Mouse (Mus musculus): ENCODE measurements at regions not wholly inside any gene's neighbourhood (a gene's known extent, or its start where the extent isn't known, plus 50 kb on each side); places are given as distances from the start of the nearest gene placed in this dataset.
"Not testable (repeated sequence)": the region's sequence is repeated elsewhere in the genome, so short reads cannot be mapped to it uniquely, and the experiment has no call there.

DNA sequence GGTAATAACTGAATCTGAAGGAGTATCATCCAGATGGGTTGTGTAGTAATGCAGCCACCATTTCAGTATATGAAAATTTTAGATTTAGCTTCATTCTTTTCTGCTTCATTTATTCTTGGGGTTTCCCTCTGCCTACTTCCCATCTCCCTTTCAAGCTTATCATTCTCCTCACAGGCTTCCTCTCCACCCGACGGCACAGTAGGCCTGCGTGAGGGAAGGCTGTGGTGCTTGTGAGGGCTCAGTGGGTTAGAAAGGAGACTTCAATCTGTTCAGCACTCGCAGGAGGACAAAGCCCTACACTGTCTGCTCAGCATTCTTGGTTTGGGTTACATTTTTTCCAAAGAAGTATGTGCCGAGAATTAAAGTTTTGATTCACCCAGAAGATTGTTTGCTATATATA lies 804.2 kb upstream of the Olfr1507 start:
- not testable (repeated sequence) for DNase-seq

DNA sequence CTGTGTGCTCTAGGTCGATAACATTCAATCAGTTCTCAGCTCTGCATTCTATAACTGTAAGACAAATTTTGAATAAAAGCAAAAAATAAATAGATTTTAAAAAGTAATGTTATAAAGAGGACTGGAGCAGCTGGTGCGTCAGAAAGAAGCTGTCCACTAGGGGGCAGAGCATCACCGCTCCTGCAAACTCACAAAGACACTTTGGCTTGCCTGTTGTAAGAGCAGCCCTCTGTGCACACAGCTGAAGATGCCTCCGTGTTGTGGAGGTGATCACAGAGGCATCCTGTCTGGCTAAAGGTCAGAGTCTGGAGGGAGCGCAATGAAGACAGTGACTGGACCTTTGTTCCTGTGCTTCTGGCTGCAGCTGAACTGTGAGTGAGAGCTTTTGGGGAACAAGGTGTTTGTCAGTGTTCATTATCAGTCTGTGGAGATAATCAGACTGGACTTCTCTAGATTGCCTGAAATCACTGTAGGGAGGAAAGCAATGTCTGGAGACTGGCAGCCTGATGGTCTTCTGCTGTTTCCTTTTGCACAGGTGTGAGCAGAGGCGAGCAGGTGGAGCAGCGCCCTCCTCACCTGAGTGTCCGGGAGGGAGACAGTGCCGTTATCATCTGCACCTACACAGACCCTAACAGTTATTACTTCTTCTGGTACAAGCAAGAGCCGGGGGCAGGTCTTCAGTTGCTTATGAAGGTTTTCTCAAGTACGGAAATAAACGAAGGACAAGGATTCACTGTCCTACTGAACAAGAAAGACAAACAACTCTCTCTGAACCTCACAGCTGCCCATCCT lies 788.0 kb upstream of the Olfr1507 start:
- not testable (repeated sequence) for DNase-seq

DNA sequence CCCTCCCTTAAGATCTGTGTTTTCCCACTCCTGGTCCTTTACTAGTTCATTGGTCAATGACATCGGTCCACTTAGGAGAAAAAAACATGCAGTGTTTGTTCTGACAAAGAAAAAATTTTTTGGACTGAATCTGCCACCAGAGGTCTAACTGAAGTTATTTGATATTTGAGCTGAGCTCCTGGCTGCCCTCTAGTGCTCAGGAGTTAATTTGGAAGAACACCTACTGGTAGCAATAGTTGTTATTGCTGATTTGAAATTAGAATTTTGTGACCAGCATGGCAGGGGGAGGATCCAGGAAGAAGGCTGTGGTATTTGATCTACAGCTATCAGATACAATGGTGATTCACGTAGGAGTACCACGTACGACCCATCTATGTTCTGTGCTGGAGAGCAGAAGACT lies 777.7 kb upstream of the Olfr1507 start:
- DNase-seq = not testable (repeated sequence)

DNA sequence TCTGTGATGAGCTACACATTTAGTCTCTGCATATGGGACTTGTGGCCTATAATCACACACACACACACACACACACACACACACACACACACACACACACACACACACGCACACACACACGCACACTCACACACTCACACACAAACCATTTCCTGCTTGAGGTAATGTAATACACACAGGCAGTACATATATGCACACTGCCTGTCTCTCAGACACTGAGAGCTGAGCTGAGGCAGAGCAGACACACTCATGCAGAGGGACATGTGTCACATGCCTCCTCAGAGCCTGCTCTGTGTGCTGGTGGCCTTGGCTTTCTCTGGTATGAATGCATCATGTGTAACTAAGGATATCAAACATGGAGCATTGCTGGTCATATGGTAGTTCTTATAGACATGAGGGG lies 772.1 kb upstream of the Olfr1507 start:
- DNase-seq = not testable (repeated sequence)

DNA sequence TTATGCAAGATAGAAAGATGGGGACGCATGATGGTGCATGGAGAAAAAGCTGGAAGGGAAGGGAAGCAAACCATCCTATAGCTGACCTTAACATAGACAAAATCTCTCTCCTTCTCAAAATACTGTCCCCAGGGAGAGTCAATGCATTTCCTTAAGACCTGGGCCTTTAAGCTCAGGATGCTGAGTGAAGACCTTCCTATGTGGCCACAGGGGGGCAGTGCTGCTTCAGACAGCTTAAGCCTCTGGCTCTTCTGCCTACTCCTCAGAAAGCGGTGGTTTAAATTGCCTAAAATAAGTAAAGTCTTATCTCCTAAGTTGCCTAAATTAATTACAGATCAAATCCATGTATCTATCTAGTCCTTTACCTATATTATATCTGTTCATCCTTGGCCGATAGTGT lies 760.4 kb upstream of the Olfr1507 start:
- DNase-seq = not testable (repeated sequence)

DNA sequence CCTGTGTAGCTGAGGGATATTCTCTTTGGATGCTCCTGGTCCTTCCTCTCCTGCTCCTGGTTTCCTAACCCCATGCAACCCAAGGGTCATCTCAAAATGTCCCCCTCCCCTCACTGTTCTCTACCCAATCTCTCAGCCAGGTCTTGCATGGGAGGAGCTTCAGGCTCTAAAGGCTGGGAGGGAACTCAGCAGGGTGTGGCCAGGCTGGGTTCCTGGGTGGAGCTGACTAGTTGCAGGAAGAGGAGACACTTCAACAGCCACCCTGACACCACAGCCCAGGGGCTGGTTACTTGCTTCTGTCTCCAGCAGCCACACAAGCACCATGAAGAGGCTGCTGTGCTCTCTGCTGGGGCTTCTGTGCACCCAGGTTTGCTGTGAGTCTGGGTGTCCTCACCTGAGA lies 757.9 kb upstream of the Olfr1507 start:
- DNase-seq = not testable (repeated sequence)

DNA sequence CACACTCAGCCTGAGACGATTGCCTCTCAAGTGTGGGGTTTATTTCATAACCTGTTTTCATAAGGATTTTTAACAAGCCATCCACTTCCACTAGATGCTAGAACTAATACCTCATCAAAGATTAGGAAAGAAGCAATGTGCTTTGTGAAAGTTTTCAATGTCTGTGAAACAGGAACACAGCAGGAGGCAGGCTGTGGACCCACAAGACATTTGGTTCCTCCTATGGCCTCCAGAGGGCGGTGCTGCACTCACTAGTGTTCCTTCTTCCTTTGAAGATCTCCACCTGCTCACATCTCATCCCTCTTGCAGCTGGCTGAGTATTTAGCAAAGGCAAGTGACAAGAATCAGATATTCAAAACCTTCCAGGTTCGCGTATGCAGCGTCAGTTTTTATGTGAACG lies 735.6 kb upstream of the Olfr1507 start:
- DNase-seq = not testable (repeated sequence)

DNA sequence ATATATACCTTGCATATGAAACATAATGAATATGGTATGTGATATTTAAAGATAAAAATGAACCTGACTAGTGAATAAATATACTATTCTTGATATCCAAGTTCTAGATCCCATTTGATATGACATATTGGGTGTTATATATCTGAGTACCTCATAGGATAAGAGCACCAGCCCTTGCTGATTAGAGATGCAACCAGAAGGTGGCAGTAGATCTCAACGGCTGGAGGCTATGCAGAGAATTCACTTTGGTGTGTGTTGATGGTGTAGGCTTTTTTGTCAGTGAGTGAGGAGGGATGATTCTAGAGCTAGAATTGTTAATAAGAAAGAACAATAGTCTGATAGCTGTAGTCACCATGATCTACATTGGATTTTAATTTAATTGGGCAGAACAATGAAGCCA lies 729.2 kb upstream of the Olfr1507 start:
- DNase-seq = not testable (repeated sequence)

DNA sequence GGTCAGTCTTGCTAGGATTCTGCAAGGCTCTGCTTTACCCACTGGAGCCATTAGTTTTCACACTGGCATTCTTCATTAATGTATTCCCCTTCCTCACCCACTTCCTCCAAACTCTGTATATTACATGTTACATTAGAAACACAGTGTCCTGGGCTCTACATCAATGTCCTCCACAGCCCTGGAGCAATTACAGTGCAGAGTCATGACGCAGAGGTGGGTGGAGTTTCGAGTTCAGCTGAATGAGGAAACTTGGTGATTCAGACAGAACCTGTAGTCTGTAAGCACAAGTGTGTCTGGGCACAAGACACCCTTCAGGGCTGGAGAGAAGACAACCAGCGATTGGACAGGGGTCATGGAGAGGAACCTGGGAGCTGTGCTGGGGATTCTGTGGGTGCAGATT lies 715.0 kb upstream of the Olfr1507 start:
- not testable (repeated sequence) for DNase-seq

DNA sequence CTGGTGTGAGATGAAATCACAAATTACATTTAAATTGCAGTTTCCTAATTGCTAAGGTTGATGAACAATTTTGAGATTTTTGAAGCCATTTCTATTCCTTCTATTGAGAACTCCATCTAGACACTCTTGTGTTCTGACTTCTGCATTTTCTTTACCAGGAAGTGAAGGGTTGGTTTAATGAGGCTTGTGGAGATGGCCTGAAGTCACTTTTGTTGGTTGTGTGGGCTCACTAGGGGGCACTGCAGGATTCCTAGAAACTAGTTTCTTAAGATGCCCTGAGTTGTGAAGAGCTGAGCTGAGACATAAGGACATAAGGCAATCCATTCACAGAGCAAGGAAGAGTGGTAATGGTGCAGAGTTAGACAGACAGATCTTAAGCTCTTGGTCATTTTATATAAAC lies 713.7 kb upstream of the Olfr1507 start:
- not testable (repeated sequence) for DNase-seq

DNA sequence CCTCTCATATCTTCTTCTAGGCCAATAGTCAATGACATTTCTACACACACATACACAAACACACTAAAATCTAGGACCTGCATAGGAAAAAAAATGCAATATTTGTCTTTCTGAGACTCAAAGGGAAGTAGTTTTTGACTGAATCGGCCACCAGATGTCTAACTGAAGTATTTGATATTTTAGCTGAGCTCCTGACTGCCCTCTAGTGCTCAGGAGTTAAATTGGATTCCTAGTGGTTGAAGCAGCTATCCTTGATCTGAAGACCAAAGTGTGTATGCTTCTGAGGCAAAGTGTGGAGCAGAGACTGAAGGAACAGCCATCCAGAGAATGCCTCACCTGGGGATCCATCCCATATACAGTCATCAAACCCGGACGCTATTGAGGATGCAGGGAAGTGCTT lies 695.4 kb upstream of the Olfr1507 start:
- not testable (repeated sequence) for DNase-seq

DNA sequence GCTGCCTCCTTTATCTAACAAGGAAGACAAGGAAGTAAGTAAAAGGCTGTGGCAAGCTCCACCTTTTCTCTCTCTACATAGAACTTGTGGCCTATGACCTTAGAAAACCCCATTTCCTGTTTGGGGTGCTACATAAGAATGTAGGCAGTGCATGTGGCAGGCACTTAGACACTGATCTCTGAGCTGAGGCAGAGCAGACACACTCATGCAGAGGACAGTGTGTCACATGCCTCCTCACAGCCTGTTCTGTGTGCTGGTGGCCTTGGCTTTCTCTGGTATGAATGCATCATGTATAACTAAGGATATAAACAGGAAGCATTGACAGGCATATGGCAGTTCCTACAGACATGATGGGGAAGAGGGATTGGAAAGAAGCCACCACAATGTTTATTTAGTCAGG lies 678.5 kb upstream of the Olfr1507 start:
- DNase-seq = not testable (repeated sequence)

DNA sequence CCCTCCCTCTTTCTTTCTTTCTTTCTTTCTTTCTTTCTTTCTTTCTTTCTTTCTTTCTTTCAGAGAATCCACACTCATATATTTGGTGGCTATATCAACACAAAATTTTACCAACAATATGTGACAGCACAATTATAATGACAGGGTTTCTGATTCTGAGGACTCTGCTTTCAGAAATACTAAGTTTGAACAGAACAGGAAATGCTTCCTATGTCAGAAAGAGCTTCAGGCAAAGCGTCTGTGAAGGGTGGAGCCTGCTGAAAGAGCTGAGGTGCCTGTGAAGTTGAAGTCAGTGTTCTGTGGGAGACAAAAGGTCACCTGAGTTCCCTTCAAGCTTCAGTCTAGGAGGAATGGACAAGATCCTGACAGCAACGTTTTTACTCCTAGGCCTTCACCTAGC lies 670.8 kb upstream of the Olfr1507 start:
- DNase-seq = not testable (repeated sequence)

DNA sequence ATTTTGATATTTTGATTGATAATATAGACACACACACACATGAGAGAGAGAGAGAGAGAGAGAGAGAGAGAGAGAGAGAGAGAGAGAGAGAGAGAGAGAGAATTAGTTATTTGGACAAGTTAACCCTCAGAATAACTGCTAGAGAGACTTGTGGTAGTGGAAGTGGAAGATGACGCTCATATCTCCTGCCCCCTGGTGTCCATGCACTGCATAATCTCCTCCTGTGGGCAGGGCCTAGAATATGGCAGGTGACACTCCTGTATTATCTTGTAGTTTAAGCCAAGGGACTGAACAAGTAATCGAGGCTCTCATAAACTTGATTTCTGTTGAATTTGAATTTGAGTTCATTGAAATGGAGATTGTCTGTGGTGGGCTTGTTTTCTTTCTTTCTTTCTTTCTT lies 663.5 kb upstream of the Olfr1507 start:
- DNase-seq = not testable (repeated sequence)

DNA sequence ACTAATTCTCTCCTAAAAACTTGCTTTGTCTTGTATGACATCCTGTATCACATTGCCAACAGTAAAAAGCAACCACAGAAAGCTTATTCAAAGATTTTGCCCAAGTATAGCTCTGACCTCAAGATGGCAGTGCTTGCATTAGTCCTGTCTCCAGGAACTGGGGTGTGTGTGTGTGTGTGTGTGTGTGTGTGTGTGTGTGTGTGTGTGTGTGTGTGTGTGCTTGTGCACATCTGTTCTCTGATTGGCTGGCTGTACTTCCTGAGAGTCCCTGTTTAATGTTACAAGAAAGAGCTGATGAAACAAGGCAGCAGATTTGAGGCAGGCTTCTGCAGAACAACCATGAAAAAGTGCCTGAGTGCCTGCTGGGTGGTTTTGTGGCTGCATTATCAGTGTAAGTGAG lies 639.2 kb upstream of the Olfr1507 start:
- DNase-seq = peak; percentile 4

DNA sequence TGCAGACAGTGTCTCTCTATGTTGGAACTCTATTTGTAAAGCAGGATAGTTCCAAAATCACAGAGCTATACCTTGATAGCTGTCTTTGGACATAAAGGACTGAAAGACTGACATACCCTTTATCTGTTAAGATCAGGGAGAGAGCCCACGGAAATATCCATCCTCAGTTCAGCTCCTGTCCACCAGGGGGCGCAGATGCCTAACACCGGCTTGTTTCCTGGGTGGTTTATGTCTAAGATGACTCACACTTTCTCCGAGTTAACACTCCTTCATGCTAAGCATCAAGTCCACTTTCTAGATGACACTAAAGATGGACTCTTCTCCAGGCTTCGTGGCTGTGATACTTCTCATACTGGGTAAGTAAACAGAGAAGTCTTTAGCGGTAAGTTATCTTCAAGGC lies 636.8 kb upstream of the Olfr1507 start:
- peak; percentile 34 for DNase-seq

DNA sequence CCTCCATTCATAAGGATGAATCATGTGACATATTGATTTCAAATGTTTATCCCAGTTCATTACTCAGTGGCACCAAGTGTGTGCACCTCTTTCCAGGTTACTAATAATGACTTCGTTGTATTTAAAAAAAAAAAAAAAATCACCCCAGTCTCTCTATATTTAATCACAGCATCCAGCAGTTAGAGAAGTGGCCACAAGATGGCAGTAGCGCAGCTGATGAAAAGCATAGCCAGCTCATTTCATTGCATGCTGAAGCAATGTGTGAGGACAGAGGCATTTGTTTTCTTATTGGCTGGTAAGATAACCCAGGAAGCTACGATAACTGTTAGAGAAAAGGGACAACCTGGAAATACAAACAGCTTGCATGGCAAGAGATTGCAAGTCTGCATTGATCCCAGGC lies 626.2 kb upstream of the Olfr1507 start:
- not testable (repeated sequence) for DNase-seq

DNA sequence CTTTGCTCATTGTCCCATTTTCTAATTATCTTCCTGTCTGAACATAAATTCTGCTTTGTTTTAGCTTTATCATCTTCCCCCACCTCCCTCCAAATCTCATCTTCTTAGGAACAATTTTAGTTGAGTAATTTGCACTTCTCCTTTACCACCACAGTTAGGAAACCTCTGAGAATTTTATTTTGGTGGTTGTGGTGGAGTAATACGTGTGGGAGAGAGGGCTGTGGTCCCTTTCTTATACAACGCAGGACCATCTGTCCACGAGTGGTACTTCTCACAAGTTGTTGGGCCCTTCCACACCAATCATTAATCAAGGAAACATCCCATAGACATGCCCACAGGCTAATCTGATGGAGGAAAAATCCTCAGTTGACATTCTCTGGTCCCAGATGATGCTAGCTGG lies 614.2 kb upstream of the Olfr1507 start:
- not testable (repeated sequence) for DNase-seq

DNA sequence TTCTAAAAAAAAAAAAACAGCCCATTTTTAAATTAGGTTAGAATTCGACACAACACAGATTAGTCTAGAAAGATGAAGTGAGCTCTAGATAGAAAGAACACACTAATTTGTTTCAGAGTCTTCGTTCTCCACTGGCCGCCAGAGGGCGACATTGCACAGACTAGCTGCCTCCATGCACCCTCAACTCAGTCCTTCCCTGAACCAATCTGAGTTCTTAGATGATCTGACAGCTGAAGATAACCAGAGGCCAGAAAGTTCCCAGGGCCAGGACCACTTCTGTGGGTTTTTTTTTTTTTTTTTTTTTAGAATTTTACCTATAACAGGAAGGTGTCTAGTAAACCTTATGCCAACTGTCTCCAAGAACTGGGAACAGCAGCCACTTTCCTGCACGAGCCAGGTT lies 605.8 kb upstream of the Olfr1507 start:
- not testable (repeated sequence) for DNase-seq

DNA sequence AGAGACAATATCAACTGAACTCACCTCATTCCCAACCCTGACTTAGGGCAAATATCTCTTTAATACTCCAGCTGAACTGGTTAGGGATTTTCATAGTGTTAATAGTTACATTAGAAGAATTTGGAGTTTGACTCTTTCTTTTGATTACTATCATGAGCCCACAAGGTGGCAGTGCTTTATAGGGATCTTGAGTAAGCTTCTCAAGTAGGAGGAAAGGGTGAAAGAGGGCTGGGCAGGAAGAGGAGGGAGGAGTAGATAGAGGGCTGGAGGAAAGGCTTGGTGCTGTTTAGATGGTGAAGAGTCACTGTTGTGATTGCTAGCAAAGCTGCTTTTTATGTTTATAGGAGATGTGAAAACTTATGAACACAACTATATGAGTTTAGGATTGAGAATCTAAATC lies 595.4 kb upstream of the Olfr1507 start:
- DNase-seq = not testable (repeated sequence)

DNA sequence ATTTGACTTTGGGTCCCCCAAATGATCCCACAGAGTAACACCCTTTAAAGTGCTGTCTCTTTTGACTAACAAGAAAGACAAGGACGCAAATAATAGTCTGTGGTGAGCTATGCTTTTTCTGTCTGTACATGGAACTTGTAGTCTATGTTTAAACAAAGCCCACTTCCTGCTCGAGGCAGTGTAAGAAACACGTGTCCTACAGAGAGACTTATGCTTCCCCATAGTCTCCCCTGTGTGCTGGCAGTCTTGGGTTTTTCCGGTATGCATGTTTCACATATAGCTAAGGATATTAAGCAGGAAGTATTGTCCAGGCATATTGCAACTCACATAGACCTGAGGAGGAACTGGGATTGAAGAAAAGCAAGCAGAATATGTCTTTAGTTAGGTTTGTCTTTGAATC lies 586.3 kb upstream of the Olfr1507 start:
- DNase-seq = not testable (repeated sequence)

DNA sequence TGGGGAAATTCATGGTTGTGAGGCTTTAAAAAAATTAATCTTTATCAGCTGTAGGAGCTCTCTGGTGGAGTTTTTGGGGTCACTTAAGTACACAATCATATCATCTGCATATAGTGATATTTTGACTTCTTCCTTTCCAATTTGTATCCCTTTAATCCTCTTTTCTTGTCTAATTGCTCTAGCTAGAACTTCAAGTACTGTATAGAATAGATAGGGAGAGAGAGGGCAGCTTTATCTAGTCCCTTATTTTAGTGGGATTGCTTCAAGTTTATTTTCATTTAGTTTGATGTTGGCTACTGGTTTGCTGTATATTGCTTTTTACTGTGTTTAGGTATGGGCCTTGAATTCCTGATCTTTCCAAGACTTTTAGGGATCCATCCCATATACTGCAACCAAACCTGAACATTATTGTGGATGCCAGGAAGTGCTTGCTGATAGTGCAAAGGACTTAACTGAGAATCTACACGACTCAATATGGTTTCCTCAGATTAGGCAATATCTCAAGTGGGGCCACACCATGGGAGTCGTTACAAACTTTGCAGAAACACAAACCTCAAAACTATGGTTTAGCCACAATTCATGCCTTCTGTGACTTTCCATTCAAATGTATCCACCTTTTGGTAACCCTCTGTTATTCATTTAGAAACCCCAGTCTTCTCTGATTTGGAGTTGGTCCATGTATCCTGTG lies 585.6 kb upstream of the Olfr1507 start:
- not testable (repeated sequence) for DNase-seq

DNA sequence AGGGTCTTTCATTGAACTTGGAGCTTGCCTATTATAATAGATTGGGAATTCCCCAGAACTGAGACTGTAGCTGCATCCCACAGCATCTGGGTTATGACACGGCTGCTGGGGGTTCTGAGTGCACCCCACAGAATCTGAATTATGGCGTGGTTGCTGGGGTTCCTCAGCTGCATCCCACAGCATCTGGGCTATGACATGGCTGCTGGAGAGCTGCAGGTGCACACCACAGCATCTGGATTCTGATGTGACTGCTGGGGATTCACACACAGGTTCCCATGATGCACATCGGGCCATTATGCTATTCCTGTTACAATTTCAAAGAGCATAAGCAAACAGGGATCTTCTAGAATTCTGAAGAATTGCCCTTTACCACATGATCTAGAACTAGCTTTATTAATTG lies 585.0 kb upstream of the Olfr1507 start:
- DNase-seq = not testable (repeated sequence)

DNA sequence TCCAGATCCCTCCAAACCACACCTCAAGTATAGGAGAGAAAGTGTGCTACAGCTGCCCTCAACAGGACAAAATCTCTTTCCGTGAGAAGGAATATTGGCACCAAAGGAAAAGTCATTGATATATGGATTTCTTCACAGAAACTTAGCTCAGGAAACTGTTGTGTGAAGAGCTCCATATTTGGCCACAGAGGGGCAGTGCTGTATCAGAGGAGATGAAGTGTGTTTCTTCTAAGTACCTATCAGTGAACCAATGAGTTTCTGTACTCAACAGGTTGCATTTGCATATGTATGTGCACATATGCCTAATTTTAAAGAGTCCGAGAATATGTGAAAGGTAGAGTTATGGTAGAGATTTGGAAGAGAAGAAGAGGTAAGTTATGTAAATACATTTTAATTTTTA lies 580.4 kb upstream of the Olfr1507 start:
- not testable (repeated sequence) for DNase-seq

All from liver (tissue).